Mouse (Mus musculus): ENCODE measurements around the gene Olfr1. TPM values are rescaled to one million over a fixed set of nuclear protein-coding genes. Genes with fewer than 3 reads are reported as not detected.

Gene Olfr1
- not detected in 2 replicates for polyA plus RNA-seq (2015; fragmentation: Nextera tagmentation; extraction: Ambion mirVana)

GRCm38 (mm10) chr11:73399514-73399913 is at the start of gene Olfr1:
Gene Olfr1, minus strand, starts transcription at chr11:73399614.
- no peaks in the 10 kb centered on the region for H3K9me3 ChIP-seq (replicated peaks)
- H3K4me1 ChIP-seq (replicated peaks), result no peaks in the 10 kb centered on the region
- no peak for DNase-seq
- no peaks in the 10 kb centered on the region for H3K27me3 ChIP-seq
- no peaks in the 10 kb centered on the region for H3K36me3 ChIP-seq
- no peak for ATAC-seq (ENCODE audit: low read depth)
- H3K4me3 ChIP-seq (replicated peaks), result no peak within 1 kb of the TSS
- H3K27ac ChIP-seq, result no peak within 1 kb of the TSS
- H3K9ac ChIP-seq, result no peak within 1 kb of the TSS
- no peak within 1 kb of the TSS for H3K4me2 ChIP-seq

GRCm38 (mm10) chr11:73428377-73428776 is 29.0 kb upstream of the Olfr1 start, which contains the start of gene Olfr378:
Gene Olfr378, minus strand, starts transcription at chr11:73428477.
- no peaks in the 10 kb centered on the region for H3K4me1 ChIP-seq (replicated peaks)
- H3K4me3 ChIP-seq (replicated peaks), result no peak within 1 kb of the TSS
- no peaks in the 10 kb centered on the region for H3K9me3 ChIP-seq (replicated peaks)
- 68% methylated on average over 1 of the region's 1 CpGs for WGBS (ENCODE audit: insufficient replicate concordance)
- H3K36me3 ChIP-seq, result no peaks in the 10 kb centered on the region
- H3K9ac ChIP-seq, result no peak within 1 kb of the TSS
- no peaks in the 10 kb centered on the region for H3K27me3 ChIP-seq
- H3K27ac ChIP-seq, result no peak within 1 kb of the TSS
- no peak within 1 kb of the TSS for H3K4me2 ChIP-seq
- no peak for DNase-seq
- ATAC-seq (ENCODE audit: low read depth), result no peak

- 56% methylated on average over 4 of the region's 4 CpGs for WGBS (ENCODE audit: insufficient replicate concordance)
- no peak for DNase-seq
- no peak for ATAC-seq (ENCODE audit: low read depth)
- Histone ChIP-seq H3K36me3 (no peaks in the 10 kb centered on the region), H3K9me3 (replicated peaks) (no peaks in the 10 kb centered on the region), H3K27ac (no peak overlapping the region), H3K9ac (no peak overlapping the region), H3K4me2 (no peak overlapping the region), H3K27me3 (no peaks in the 10 kb centered on the region), H3K4me1 (replicated peaks) (no peaks in the 10 kb centered on the region), H3K4me3 (replicated peaks) (no peak overlapping the region)
Measured at GRCm38 (mm10) chr11:73395374-73395773, 4.0 kb downstream of the Olfr1 start.

- H3K4me1 ChIP-seq (replicated peaks), result no peaks in the 10 kb centered on the region
- H3K27ac ChIP-seq, result no peak within 1 kb of the TSS
- no peak within 1 kb of the TSS for H3K4me3 ChIP-seq (replicated peaks)
- 72% methylated on average over 2 of the region's 2 CpGs for WGBS (ENCODE audit: insufficient replicate concordance)
- H3K4me2 ChIP-seq, result no peak within 1 kb of the TSS
- ATAC-seq (ENCODE audit: low read depth) (no peak), DNase-seq (no peak)
- 0 out of 2 replicates have a peak, but pooled peaks cover 4% of the 10 kb centered on the region for H3K9me3 ChIP-seq (replicated peaks)
- no peaks in the 10 kb centered on the region for H3K27me3 ChIP-seq
- H3K36me3 ChIP-seq, result no peaks in the 10 kb centered on the region
- no peak within 1 kb of the TSS for H3K9ac ChIP-seq
Measured at GRCm38 (mm10) chr11:73370946-73371345, 28.5 kb downstream of the Olfr1 start, which contains the start of gene Olfr376. Gene Olfr376, plus strand, starts transcription at chr11:73371246.

- Histone ChIP-seq H3K4me3 (replicated peaks) (no peak within 1 kb of the TSS), H3K4me2 (no peak within 1 kb of the TSS), H3K9ac (no peak within 1 kb of the TSS), H3K27me3 (no peaks in the 10 kb centered on the region), H3K9me3 (replicated peaks) (no peaks in the 10 kb centered on the region), H3K36me3 (no peaks in the 10 kb centered on the region), H3K4me1 (replicated peaks) (no peaks in the 10 kb centered on the region), H3K27ac (no peak within 1 kb of the TSS)
- ATAC-seq (ENCODE audit: low read depth) (no peak), DNase-seq (no peak)
- 28% methylated on average over 3 of the region's 3 CpGs for WGBS (ENCODE audit: insufficient replicate concordance)
Measured at GRCm38 (mm10) chr11:73350483-73350882, 48.9 kb downstream of the Olfr1 start, which contains the start of gene Olfr20. Gene Olfr20, plus strand, starts transcription at chr11:73350783.

Other genes with a start within 250 kb of the Olfr1 start
- 0.19 and 0.20 TPM in 2 replicates for gene P2rx5, start 239.2 kb downstream of the Olfr1 start, polyA plus RNA-seq (2015; fragmentation: Nextera tagmentation; extraction: Ambion mirVana)
- gene Emc6, start 222.6 kb downstream of the Olfr1 start, polyA plus RNA-seq (2015; fragmentation: Nextera tagmentation; extraction: Ambion mirVana), result 97.4 and 98.5 TPM in 2 replicates
- 32.1 and 34.8 TPM in 2 replicates for gene Tax1bp3, start 222.5 kb downstream of the Olfr1 start, polyA plus RNA-seq (2015; fragmentation: Nextera tagmentation; extraction: Ambion mirVana)
- gene Ctns, start 200.6 kb downstream of the Olfr1 start, polyA plus RNA-seq (2015; fragmentation: Nextera tagmentation; extraction: Ambion mirVana), result 6.2 and 7.6 TPM in 2 replicates
- 2.2 TPM in 2 replicates for gene Shpk, start 200.2 kb downstream of the Olfr1 start, polyA plus RNA-seq (2015; fragmentation: Nextera tagmentation; extraction: Ambion mirVana)
- not detected in 2 replicates for gene Trpv1, start 165.3 kb downstream of the Olfr1 start, polyA plus RNA-seq (2015; fragmentation: Nextera tagmentation; extraction: Ambion mirVana)
- 0.01 TPM in 1 of 2 replicates, not detected in the other for gene Trpv3, start 132.2 kb downstream of the Olfr1 start, polyA plus RNA-seq (2015; fragmentation: Nextera tagmentation; extraction: Ambion mirVana)
- 2.0 and 2.1 TPM in 2 replicates for gene Aspa, start 70.0 kb downstream of the Olfr1 start, polyA plus RNA-seq (2015; fragmentation: Nextera tagmentation; extraction: Ambion mirVana)
- not detected in 2 replicates for gene Gm49340, start 69.9 kb downstream of the Olfr1 start, polyA plus RNA-seq (2015; fragmentation: Nextera tagmentation; extraction: Ambion mirVana)
- gene Spata22, start 69.9 kb downstream of the Olfr1 start, polyA plus RNA-seq (2015; fragmentation: Nextera tagmentation; extraction: Ambion mirVana), result 1.2 and 2.7 TPM in 2 replicates
- gene Olfr20, start 48.8 kb downstream of the Olfr1 start, polyA plus RNA-seq (2015; fragmentation: Nextera tagmentation; extraction: Ambion mirVana), result not detected in 2 replicates
- not detected in 2 replicates for gene Olfr376, start 28.4 kb downstream of the Olfr1 start, polyA plus RNA-seq (2015; fragmentation: Nextera tagmentation; extraction: Ambion mirVana)
- gene Olfr378, start 28.9 kb upstream of the Olfr1 start, polyA plus RNA-seq (2015; fragmentation: Nextera tagmentation; extraction: Ambion mirVana), result not detected in 2 replicates
- not detected in 2 replicates for gene Olfr380, start 57.9 kb upstream of the Olfr1 start, polyA plus RNA-seq (2015; fragmentation: Nextera tagmentation; extraction: Ambion mirVana)
- not detected in 2 replicates for gene Olfr381, start 92.0 kb upstream of the Olfr1 start, polyA plus RNA-seq (2015; fragmentation: Nextera tagmentation; extraction: Ambion mirVana)
- not detected in 2 replicates for gene Olfr382, start 117.6 kb upstream of the Olfr1 start, polyA plus RNA-seq (2015; fragmentation: Nextera tagmentation; extraction: Ambion mirVana)
- not detected in 2 replicates for gene Olfr385, start 193.4 kb upstream of the Olfr1 start, polyA plus RNA-seq (2015; fragmentation: Nextera tagmentation; extraction: Ambion mirVana)
- not detected in 2 replicates for gene Olfr384, start 199.0 kb upstream of the Olfr1 start, polyA plus RNA-seq (2015; fragmentation: Nextera tagmentation; extraction: Ambion mirVana)